Mouse (Mus musculus) ES-E14 (cell line): ENCODE measurements around the gene Pfdn2.

ENCODE experiments used
- CHD2 ChIP-seq: IDR thresholded peaks from 2 replicates; pipeline ENCODE4 v1.6.1; 2014; ENCODE audit warnings: mild to moderate bottlenecking, low read depth, low read length, inconsistent platforms
- HCFC1 ChIP-seq: IDR thresholded peaks from 2 replicates; pipeline ENCODE4 v1.6.1; 2012; ENCODE audit warnings: low read length, inconsistent platforms, borderline replicate concordance; ENCODE audit not compliant: insufficient read depth
- MAFK ChIP-seq: IDR thresholded peaks from 2 replicates; pipeline ENCODE4 v1.6.1; 2014; ENCODE audit warnings: mild to moderate bottlenecking, low read depth, low read length, inconsistent platforms; ENCODE audit not compliant: insufficient read depth
- ZC3H11A ChIP-seq: IDR thresholded peaks from 2 replicates; pipeline ENCODE4 v1.6.1; 2012; ENCODE audit warnings: low read depth, mild to moderate bottlenecking, inconsistent platforms, low read length, borderline replicate concordance
- ZNF384 ChIP-seq: IDR thresholded peaks from 2 replicates; pipeline ENCODE4 v1.6.1; 2012; ENCODE audit warnings: low read depth, low read length, inconsistent platforms

GRCm38 (mm10) chr1:171319748-171320147, 25.7 kb upstream of the Pfdn2 start:
- TF ChIP-seq ZNF384 (no peak), MAFK (no peak), HCFC1 (no peak), CHD2 (no peak), ZC3H11A (no peak)
